Mouse (Mus musculus) neural tube, embryonic 11.5 days (tissue): Measurements from ENCODE around the gene Tlx3. TPM values are rescaled to one million over a fixed set of nuclear protein-coding genes. Genes with fewer than 3 reads are reported as not detected.
A peak's percentile ranks its signal among the peaks of the same experiment; 100 is the strongest.

Experiments used
- ATAC-seq: fragments of 200-750 bp; cut with Nextera tagmentation; 2 replicates; pipeline ENCODE4 v1.8.0; 2017; ENCODE audit warnings: moderate number of reproducible peaks, mild to moderate bottlenecking, moderate TSS enrichment, moderate library complexity; ENCODE audit not compliant: insufficient read depth, low FRiP score, low TSS enrichment
- DNase-seq: peaks from one replicate; pipeline ENCODE4 v3.0.0-alpha.2; 2015; ENCODE audit warnings: low spot score
- H3K27ac ChIP-seq: fragments of 300-500 bp; sonication (generic); 2 replicates; pipeline ENCODE4 v1.5.1; 2014; ENCODE audit warnings: low read depth, mild to moderate bottlenecking, low read length
- H3K27me3 ChIP-seq: fragments of 300-500 bp; sonication (generic); 2 replicates; pipeline ENCODE4 v1.6.1; 2014; ENCODE audit warnings: mild to moderate bottlenecking, low read length, mixed read lengths; ENCODE audit not compliant: control insufficient read depth, insufficient read depth
- H3K36me3 ChIP-seq: fragments of 300-500 bp; sonication (generic); 2 replicates; pipeline ENCODE4 v1.6.1; 2014; ENCODE audit warnings: mild to moderate bottlenecking, low read length, moderate library complexity, mixed read lengths; ENCODE audit not compliant: control insufficient read depth, insufficient read depth
- H3K4me1 ChIP-seq: fragments of 300-500 bp; sonication (generic); 2 replicates; pipeline ENCODE4 v1.6.1; 2014; ENCODE audit warnings: low read length, mixed read lengths; ENCODE audit not compliant: control insufficient read depth, insufficient read depth
- H3K4me2 ChIP-seq: fragments of 300-500 bp; sonication (generic); 2 replicates; pipeline ENCODE4 v1.6.1; 2014; ENCODE audit warnings: low read depth, mild to moderate bottlenecking, moderate library complexity
- H3K4me3 ChIP-seq: fragments of 300-500 bp; sonication (generic); 2 replicates; pipeline ENCODE4 v1.5.1; 2014; ENCODE audit warnings: low read depth, low read length
- H3K9ac ChIP-seq: fragments of 300-500 bp; sonication (generic); 2 replicates; pipeline ENCODE4 v1.6.1; 2014; ENCODE audit warnings: mild to moderate bottlenecking, low read length
- H3K9me3 ChIP-seq: fragments of 300-500 bp; sonication (generic); 2 replicates; pipeline ENCODE4 v1.6.1; 2016; ENCODE audit warnings: low read length; ENCODE audit not compliant: control insufficient read depth
- WGBS: fragments of 180-500 bp; shearing (Covaris S2); extraction: QIAGEN DNeasy Blood & Tissue Kit; methylation state at CpG from one replicate; pipeline ENCODE4 v1.1.7; 2014; 5-methylcytosine and 5-hydroxymethylcytosine counted together
- polyA plus RNA-seq: library from polyadenylated mRNA; unstranded; fragments of >200 nt; fragmentation: Nextera tagmentation; extraction: Ambion mirVana; gene quantifications from 2 replicates; pipeline ENCODE4 v1.2.1, GENCODE M21; 2014

Tlx3 gene
- polyA plus RNA-seq, 1 experiment from 2014 or later: 28.5 TPM

GRCm38 (mm10) chr11:33195061-33195460, 8.3 kb downstream of the Tlx3 start:
- Histone ChIP-seq H3K4me3 (no peak overlapping the region), H3K9me3 (peaks cover 3% of the 10 kb centered on the region; the same call in 1 of the 2 replicates), H3K4me1 (no peaks in the 10 kb centered on the region), H3K4me2 (no peak overlapping the region), H3K27ac (no peak overlapping the region), H3K36me3 (no peaks in the 10 kb centered on the region), H3K27me3 (peaks cover 74% of the 10 kb centered on the region), H3K9ac (no peak overlapping the region)
- no peak for DNase-seq
- no peak for ATAC-seq
- WGBS: 21% methylated on average over 7 of the region's 7 CpGs

GRCm38 (mm10) chr11:33193695-33194094, 9.7 kb downstream of the Tlx3 start:
- H3K9ac ChIP-seq: no peak overlapping the region
- no peaks in the 10 kb centered on the region for H3K36me3 ChIP-seq
- 4% methylated on average over 11 of the region's 12 CpGs for WGBS
- H3K4me3 ChIP-seq: no peak overlapping the region
- no peaks in the 10 kb centered on the region for H3K4me1 ChIP-seq
- no peak overlapping the region for H3K27ac ChIP-seq
- peaks cover 62% of the 10 kb centered on the region for H3K27me3 ChIP-seq
- DNase-seq (peak; percentile 34), ATAC-seq (no peak)
- H3K4me2 ChIP-seq: no peak overlapping the region
- peaks cover 3% of the 10 kb centered on the region; the same call in 1 of the 2 replicates for H3K9me3 ChIP-seq

- 0 out of 2 replicates have a peak, but pooled peaks cover 10% of the 10 kb centered on the region for H3K27me3 ChIP-seq
- no peak for DNase-seq
- no peak overlapping the region for H3K27ac ChIP-seq
- no peak for ATAC-seq
- no peak overlapping the region for H3K4me2 ChIP-seq
- H3K9ac ChIP-seq: no peak overlapping the region
- H3K4me1 ChIP-seq: peaks cover 10% of the 10 kb centered on the region; the same call in 1 of the 2 replicates
- no peak overlapping the region for H3K4me3 ChIP-seq
- no peaks in the 10 kb centered on the region for H3K9me3 ChIP-seq
- 91% methylated on average over 3 of the region's 3 CpGs for WGBS
- H3K36me3 ChIP-seq: no peaks in the 10 kb centered on the region
Measured at GRCm38 (mm10) chr11:33181804-33182203, 21.6 kb downstream of the Tlx3 start.

- Histone ChIP-seq H3K9me3 (no peaks in the 10 kb centered on the region), H3K27me3 (0 out of 2 replicates have a peak, but pooled peaks cover 10% of the 10 kb centered on the region), H3K4me3 (peak overlapping the region; percentile 22; the same call in 1 of the 2 replicates), H3K27ac (no peak overlapping the region), H3K36me3 (no peaks in the 10 kb centered on the region), H3K4me2 (peak overlapping the region; percentile 42), H3K9ac (peak overlapping the region; percentile 42), H3K4me1 (peaks cover 10% of the 10 kb centered on the region; the same call in 1 of the 2 replicates)
- DNase-seq: peak; percentile 41
- ATAC-seq: no peak
- 3% methylated on average over 18 of the region's 18 CpGs for WGBS
Measured at GRCm38 (mm10) chr11:33180701-33181116, 22.7 kb downstream of the Tlx3 start.

- H3K9me3 ChIP-seq: no peaks in the 10 kb centered on the region
- no peak for DNase-seq
- no peak overlapping the region for H3K27ac ChIP-seq
- peaks cover 10% of the 10 kb centered on the region; the same call in 1 of the 2 replicates for H3K4me1 ChIP-seq
- no peak overlapping the region for H3K4me2 ChIP-seq
- H3K36me3 ChIP-seq: no peaks in the 10 kb centered on the region
- no peak overlapping the region for H3K9ac ChIP-seq
- 0 out of 2 replicates have a peak, but pooled peaks cover 10% of the 10 kb centered on the region for H3K27me3 ChIP-seq
- no peak overlapping the region for H3K4me3 ChIP-seq
- 35% methylated on average over 1 of the region's 1 CpGs for WGBS
- no peak for ATAC-seq
Measured at GRCm38 (mm10) chr11:33179802-33180201, 23.6 kb downstream of the Tlx3 start.

DNA sequence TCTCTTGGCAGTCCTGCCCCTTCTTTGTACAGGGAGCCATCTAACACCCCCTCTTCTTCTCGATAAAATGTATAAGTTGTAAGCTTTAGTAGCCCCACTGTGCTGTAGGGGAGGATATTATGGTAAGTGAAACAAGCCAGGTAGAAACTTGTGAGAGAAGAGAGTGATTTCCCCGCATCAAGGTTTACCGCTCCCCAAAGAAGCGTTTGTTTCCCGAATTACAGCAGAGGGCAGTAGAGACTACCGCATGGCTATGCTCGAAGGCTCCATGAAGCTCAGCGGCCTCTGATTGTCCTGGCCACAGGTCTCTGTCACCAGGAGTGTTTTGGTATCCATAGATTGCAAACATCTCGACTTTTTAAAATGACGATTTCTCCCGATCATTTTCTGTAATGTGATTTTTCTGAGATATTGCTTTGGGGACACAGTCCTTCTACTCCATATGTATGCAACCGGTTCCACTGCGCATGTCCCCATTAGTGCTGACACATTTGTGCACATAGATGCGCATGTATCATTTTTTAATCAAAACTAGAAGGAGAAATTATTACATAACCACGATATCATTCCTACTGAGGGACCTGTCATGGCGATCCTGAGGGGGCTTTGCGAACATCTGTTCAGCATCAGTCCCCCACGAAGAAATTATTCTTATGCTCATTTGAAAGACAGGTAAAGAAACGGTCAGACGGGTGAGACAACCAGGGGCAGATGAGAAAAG, 26.7 kb downstream of the Tlx3 start:
- Histone ChIP-seq H3K4me3 (no peak overlapping the region), H3K4me1 (peaks cover 10% of the 10 kb centered on the region; the same call in 1 of the 2 replicates)
- WGBS: 32% methylated on average over 20 of the region's 20 CpGs

GRCm38 (mm10) chr11:33175768-33176167, 27.6 kb downstream of the Tlx3 start:
- Histone ChIP-seq H3K9ac (no peak overlapping the region), H3K4me1 (peaks cover 7% of the 10 kb centered on the region; the same call in 1 of the 2 replicates), H3K36me3 (no peaks in the 10 kb centered on the region), H3K9me3 (no peaks in the 10 kb centered on the region), H3K27me3 (0 out of 2 replicates have a peak, but pooled peaks cover 4% of the 10 kb centered on the region), H3K27ac (no peak overlapping the region), H3K4me3 (no peak overlapping the region), H3K4me2 (no peak overlapping the region)
- 77% methylated on average over 2 of the region's 3 CpGs for WGBS
- ATAC-seq (no peak), DNase-seq (no peak)

More for the DNA sequence above, 26.7 kb downstream of the Tlx3 start:
- no peaks in the 10 kb centered on the region for H3K36me3 ChIP-seq
- H3K27me3 ChIP-seq: 0 out of 2 replicates have a peak, but pooled peaks cover 10% of the 10 kb centered on the region
- no peak overlapping the region for H3K9ac ChIP-seq
- no peak overlapping the region for H3K27ac ChIP-seq
- no peak for ATAC-seq
- no peaks in the 10 kb centered on the region for H3K9me3 ChIP-seq
- no peak overlapping the region for H3K4me2 ChIP-seq
- DNase-seq: peak; percentile 60

DNA sequence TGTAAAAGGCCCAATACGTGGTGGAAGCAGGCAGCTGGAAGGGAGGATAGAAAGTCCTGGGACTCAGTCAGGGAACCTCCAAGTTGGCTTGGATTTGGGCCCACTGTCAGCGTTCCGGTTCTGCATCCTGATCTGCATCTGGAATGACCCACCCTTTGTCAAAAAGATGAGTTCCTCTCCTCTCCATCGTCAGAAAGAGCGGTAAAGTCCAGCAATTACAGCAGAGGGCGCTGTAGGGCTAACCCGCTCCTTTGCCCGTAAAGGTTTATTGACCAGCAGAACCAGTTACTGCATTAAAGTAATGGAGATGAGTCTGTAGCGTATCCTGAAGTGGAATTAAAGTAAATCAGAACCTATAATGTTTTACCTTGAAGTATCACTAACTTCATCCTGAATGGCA, 32.9 kb downstream of the Tlx3 start:
- no peaks in the 10 kb centered on the region for H3K9me3 ChIP-seq
- no peaks in the 10 kb centered on the region for H3K27me3 ChIP-seq
- DNase-seq (peak; percentile 72), ATAC-seq (no peak)
- H3K27ac ChIP-seq: no peak overlapping the region
- WGBS: 13% methylated on average over 9 of the region's 9 CpGs
- H3K9ac ChIP-seq: no peak overlapping the region
- no peak overlapping the region for H3K4me3 ChIP-seq
- no peak overlapping the region for H3K4me2 ChIP-seq
- no peaks in the 10 kb centered on the region for H3K4me1 ChIP-seq
- no peaks in the 10 kb centered on the region for H3K36me3 ChIP-seq
